Mouse (Mus musculus) monocyte, adult 5-6 weeks (primary cell): Measurements from ENCODE around the gene Flad1. TPM values are rescaled to one million over a fixed set of nuclear protein-coding genes. Genes with fewer than 3 reads are reported as not detected.
A peak's percentile ranks its signal among the peaks of the same experiment; 100 is the strongest.

Experiments used
- ATAC-seq: fragments of 153-309, 156-312 bp; replicated peaks from 2 replicates; pipeline ENCODE4 v1.8.0; 2017; ENCODE audit warnings: mild to moderate bottlenecking; ENCODE audit not compliant: low TSS enrichment, insufficient number of reproducible peaks, severe bottlenecking, poor library complexity, low FRiP score
- total RNA-seq: library from RNA; stranded (forward); fragments of 200-1000, 200-491, 200-594 nt; gene quantifications from 3 replicates; pipeline ENCODE4 v1.2.3, GENCODE M21; 2017

Gene Flad1
- 16.5 to 22.8 TPM (median 22.4 TPM) in 3 replicates for total RNA-seq

- peak; percentile 100 for ATAC-seq
These were observed at the start of gene Flad1 for GRCm38 (mm10) chr3:89411490-89412393. Flad1 (minus strand) TSS chr3:89411870.

GRCm38 (mm10) chr3:89458965-89459807 is 47.5 kb upstream of the Flad1 start:
- peak; percentile 76 for ATAC-seq

- peak; percentile 65 for ATAC-seq
These were observed 46.8 kb upstream of the Flad1 start for GRCm38 (mm10) chr3:89458372-89458964.

GRCm38 (mm10) chr3:89456726-89457665 is 45.3 kb upstream of the Flad1 start:
- ATAC-seq = peak; percentile 59

GRCm38 (mm10) chr3:89455786-89456285 is 44.2 kb upstream of the Flad1 start:
- ATAC-seq = no peak

GRCm38 (mm10) chr3:89454401-89455177 is 42.9 kb upstream of the Flad1 start, which contains the start of gene Pmvk:
Pmvk (plus strand) TSS chr3:89454541.
- no peak for ATAC-seq

GRCm38 (mm10) chr3:89451916-89452315 is 40.2 kb upstream of the Flad1 start:
- ATAC-seq = no peak

- peak; percentile 50 for ATAC-seq
These were observed 37.9 kb upstream of the Flad1 start for GRCm38 (mm10) chr3:89449541-89449940.

GRCm38 (mm10) chr3:89448720-89449537 is 37.3 kb upstream of the Flad1 start:
- 0 out of 2 replicates have a peak, but pooled peaks have one; percentile 7 for ATAC-seq

- no peak for ATAC-seq
These were observed 29.0 kb upstream of the Flad1 start for GRCm38 (mm10) chr3:89440691-89441090.

GRCm38 (mm10) chr3:89437269-89437668 is 25.6 kb upstream of the Flad1 start:
- peak; percentile 45 for ATAC-seq

- peak; percentile 67 for ATAC-seq
These were observed 24.8 kb upstream of the Flad1 start, which contains the start of gene Pbxip1 for GRCm38 (mm10) chr3:89436176-89437113. Pbxip1 (plus strand) TSS chr3:89436706.

GRCm38 (mm10) chr3:89435041-89435440 is 23.4 kb upstream of the Flad1 start:
- no peak for ATAC-seq

GRCm38 (mm10) chr3:89434532-89434931 is 22.9 kb upstream of the Flad1 start:
- ATAC-seq = no peak

- ATAC-seq = no peak
These were observed 20.9 kb upstream of the Flad1 start for GRCm38 (mm10) chr3:89432606-89433005.
